ENCODE assay signal across 8 mouse cellular contexts in the genomic region with DNA sequence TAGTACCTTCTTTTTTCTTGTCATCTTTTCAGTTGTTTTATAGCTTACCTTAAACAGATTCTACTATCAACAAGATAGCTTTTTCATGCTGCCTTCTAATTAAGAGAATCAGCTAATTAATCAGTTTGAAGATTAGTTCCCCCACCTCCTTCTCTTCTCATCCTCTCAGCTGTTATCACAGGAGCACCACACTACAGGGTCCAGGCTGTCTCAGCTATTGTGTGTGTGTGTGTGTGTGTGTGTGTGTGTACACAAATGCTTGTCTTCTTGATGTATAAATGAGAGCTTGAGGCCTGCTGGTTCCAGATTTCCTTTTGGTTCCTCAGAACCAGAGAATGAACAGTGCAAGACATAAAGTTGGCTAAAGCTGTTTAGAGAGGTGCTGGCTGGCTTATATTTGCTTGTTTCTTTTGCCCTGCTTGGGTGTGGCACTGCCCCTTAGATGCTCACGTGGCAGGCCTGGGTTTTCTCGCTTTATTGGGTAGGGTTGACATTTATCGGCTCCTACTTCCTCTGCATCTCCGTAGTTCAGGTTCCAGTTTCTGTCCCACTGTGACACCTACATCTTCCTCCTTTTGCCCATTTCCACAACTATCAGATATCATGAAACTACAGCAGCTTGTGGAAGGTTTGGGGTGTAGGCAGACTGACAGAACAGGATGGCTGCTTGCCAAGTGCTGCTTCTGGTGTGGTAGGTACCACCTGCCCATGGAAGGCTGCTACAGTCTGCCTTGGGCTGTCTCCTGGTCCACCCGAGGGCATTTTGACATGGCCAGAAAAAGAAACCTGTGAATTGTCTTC. TPM values are rescaled to one million over a fixed set of nuclear protein-coding genes. Genes with fewer than 3 reads are reported as not detected.
DNase-seq lines count a peak whose midpoint lies in the region; ATAC-seq and TF ChIP-seq lines count a peak whose summit lies in the region.
"Had no signal": no experiment of that assay in that cellular context is flagged by ENCODE, and none has a peak within 500 bp of the region (broad histone marks: within the 10 kb centered on the region; RNA-seq: fewer than 3 reads in every experiment).

No protein-coding gene starts in this region.

- no peak overlapping the region for H3K4me3 ChIP-seq in lung, adult 2 months (replicated peaks; ENCODE audit: extremely low read depth, low read depth, low read length)
- H3K4me3 ChIP-seq in embryonic facial prominence, embryonic 12.5 days: no peak overlapping the region
- H3K4me3 ChIP-seq in megakaryocyte, embryonic 14.5 days (replicated peaks): peak overlapping the region; percentile 87
- H3K4me3 ChIP-seq: limb, embryonic 12.5 days had no signal

- DNase-seq in lung, adult 2 months: peak; percentile 14
- no peak for DNase-seq in lung, postnatal 10 days
- DNase-seq in brain, adult 2 months (ENCODE audit: low read depth, low spot score): peak; percentile 91
- peak; percentile 82 for DNase-seq in layer of hippocampus, adult 9-11 months
- DNase-seq in embryo, embryonic 9.5 days (ENCODE audit: extremely low spot score): no peak

- H3K27ac ChIP-seq in embryonic facial prominence, embryonic 12.5 days: no peak overlapping the region

- H3K27me3 ChIP-seq in embryonic facial prominence, embryonic 12.5 days: no peaks in the 10 kb centered on the region
- no peaks in the 10 kb centered on the region for H3K27me3 ChIP-seq in megakaryocyte, embryonic 14.5 days (replicated peaks)
- H3K27me3 ChIP-seq: limb, embryonic 12.5 days had no signal

- no peak for TF ChIP-seq CTCF in lung, adult 2 months (IDR thresholded peaks at IDR 0.05; ENCODE audit: insufficient read depth, low read length)

- no peak overlapping the region for H3K4me2 ChIP-seq in embryonic facial prominence, embryonic 12.5 days (replicated peaks)
- H3K4me2 ChIP-seq: limb, embryonic 12.5 days had no signal

- ATAC-seq in embryonic facial prominence, embryonic 12.5 days (ENCODE audit: insufficient number of reproducible peaks, insufficient read depth, low FRiP score, low TSS enrichment): no peak

- TF ChIP-seq POLR2A in lung, adult 2 months (IDR thresholded peaks at IDR 0.05; ENCODE audit: borderline replicate concordance, extremely low read depth, low read depth, low read length): no peak

- peak overlapping the region; percentile 4; the same call in 1 of the 2 replicates for H3K9ac ChIP-seq in embryonic facial prominence, embryonic 12.5 days
- H3K9ac ChIP-seq: limb, embryonic 12.5 days had no signal

- 27% methylated on average over 5 of the region's 5 CpGs for WGBS in lung, adult 2 months
- WGBS in embryonic facial prominence, embryonic 12.5 days: 89% methylated on average over 5 of the region's 5 CpGs

- no peaks in the 10 kb centered on the region for H3K36me3 ChIP-seq in embryonic facial prominence, embryonic 12.5 days
- peaks cover 91% of the 10 kb centered on the region for H3K36me3 ChIP-seq in megakaryocyte, embryonic 14.5 days (replicated peaks; ENCODE audit: low read length)
- H3K36me3 ChIP-seq: limb, embryonic 12.5 days had no signal

- H3K9me3 ChIP-seq in embryonic facial prominence, embryonic 12.5 days: no peaks in the 10 kb centered on the region
- no peaks in the 10 kb centered on the region for H3K9me3 ChIP-seq in megakaryocyte, embryonic 14.5 days
- H3K9me3 ChIP-seq: limb, embryonic 12.5 days had no signal

- H3K4me1 ChIP-seq in lung, adult 2 months (ENCODE audit: control insufficient read depth, insufficient read depth, low read length): peaks cover 24% of the 10 kb centered on the region
- H3K4me1 ChIP-seq in embryonic facial prominence, embryonic 12.5 days: peaks cover 41% of the 10 kb centered on the region
- peaks cover 96% of the 10 kb centered on the region for H3K4me1 ChIP-seq in megakaryocyte, embryonic 14.5 days

RNA-seq across cellular contexts. Expression of gene Nck2, which starts 29.6 kb away (rescaled TPM):
- polyA plus RNA-seq in lung, adult 2 months (2012; rRNA removed): 39.1 and 43.4 TPM in 2 replicates
- polyA plus RNA-seq in embryonic facial prominence, embryonic 12.5 days (2016; fragmentation: Nextera tagmentation; extraction: Ambion mirVana): 57.5 and 62.5 TPM in 2 replicates
- polyA plus RNA-seq in megakaryocyte, embryonic 14.5 days (2012; ENCODE audit: insufficient read depth, low replicate concordance): 106 and 185 TPM in 2 replicates

Comparison
In these comparisons a context has a peak if more than half of its experiments do, and no peak if none do; other contexts are left out.
1. DNase-seq: peak in lung, adult 2 months (single experiment), brain, adult 2 months (single experiment) and layer of hippocampus, adult 9-11 months (single experiment); none in lung, postnatal 10 days (single experiment) and embryo, embryonic 9.5 days (single experiment).